Mouse (Mus musculus): ENCODE results near the gene Golt1b.

Golt1b gene

DNA sequence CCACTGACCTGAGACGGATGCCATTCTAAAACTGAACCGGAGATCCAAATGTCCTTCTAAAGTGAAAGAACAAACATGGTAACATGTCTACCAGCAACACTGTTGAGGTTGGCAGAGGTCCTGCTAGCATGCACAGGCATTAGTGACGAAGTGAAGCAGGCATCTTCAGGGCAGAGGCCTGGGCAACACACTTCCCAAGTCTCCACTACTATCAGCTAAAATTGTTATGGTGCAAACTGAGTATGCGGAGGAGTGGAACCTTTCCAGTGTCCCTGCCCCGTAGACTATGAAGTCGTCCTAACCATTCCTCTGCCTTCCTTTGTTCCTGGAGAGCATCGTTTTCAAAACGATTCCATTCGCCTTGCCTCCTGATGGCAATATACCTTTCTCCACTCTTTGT, 2.5 kb upstream of the Golt1b start:
- no peak for DNase-seq (ENCODE audit: low spot score)

DNA sequence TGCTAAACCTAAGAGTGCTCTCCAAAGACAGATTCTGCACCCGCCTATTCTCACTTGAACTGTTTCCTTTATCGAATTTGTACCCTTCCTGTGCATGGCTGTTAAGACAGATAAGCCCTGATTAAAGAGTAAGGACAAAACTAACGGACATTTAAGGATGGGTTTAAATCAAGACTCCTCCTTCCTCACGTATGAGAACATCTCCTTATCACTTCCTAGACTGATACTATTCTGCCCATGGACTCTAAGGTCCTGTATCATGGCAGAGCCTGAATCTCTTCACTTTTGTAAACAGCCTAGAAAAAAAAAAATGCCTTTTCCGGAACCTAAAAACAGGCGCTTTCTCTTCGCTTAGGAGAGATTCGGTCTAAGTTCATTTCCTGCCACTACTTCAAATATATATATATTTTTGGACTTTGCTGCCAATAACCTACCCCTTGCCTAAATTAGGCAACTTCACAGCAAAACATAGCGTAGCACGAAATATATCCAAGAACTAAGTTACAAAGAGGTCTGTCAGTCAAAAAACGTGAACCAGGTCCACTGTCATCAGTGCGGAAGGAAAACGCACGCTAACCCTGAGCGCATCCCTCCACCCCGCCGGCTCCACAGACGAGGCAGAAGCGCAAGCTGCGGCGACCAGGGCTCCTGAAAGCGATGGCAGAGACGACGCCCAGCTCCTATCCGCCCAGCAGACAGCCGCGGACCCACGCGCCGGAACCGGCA, 573 bp upstream of the Golt1b start:
- no peak for DNase-seq (ENCODE audit: low spot score)

DNA sequence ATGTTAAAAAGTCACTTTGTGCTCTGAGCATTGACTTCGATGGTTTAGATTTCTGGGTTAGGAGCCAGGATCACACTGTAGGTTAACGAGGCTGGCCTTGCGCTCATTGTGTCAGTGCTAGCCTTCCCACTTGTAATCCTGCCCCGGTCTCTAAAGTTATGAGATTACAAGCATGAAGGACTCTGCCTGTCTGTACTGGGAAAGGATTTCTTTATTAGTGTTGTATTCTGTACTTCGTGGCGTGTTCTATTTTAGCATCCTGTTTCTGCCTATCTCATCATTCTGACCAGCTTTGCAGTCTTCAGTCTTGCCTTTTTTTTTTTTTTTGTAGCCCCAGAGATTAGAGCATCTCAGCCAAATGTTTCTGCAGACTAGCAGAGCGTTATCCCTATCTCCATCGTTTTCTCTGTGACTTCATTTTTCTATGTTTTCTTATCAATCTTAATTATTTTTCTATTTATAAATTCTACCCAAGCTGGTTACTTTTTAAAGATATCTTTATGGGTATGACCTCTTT, 792 bp downstream of the Golt1b start:
- DNase-seq (ENCODE audit: low spot score) = no peak

DNA sequence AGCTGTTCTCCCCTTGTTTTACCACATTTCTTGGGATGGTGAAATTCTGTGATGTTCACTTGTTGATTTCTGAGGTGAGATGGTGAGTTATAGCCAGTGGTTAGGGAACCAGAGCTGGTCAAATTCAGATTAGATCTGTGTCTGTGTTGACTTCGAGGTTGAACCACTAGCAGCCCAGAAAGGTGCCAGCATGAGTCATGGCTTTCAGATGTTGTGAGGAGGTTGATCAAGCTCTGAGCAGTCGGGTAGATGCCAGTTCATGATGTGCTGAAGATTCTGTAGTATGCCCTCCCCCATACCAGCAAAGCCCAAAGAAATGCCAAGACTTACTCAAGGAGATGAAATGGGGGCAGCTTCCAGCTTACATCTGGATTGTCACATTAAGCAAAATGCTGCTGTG, 2.1 kb downstream of the Golt1b start:
- no peak for DNase-seq (ENCODE audit: low spot score)

DNA sequence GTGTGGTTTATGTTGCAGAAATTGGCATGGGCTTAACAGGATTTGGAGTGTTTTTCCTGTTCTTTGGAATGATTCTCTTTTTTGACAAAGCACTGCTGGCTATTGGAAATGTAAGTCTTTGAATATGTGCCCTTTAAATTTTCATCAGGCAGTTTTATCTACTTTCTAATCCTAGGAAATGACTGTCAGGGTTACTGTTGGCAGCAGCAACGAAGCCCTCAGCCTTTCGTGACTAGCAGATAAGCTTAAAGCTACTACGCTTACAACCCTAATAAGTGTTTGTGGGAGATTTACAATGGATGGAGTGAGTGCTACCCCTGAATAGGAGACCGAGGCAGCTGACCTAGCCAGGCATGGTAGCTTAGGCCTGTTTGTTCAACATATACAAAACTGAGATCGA, 5.3 kb downstream of the Golt1b start:
- DNase-seq (ENCODE audit: low spot score) = no peak

DNA sequence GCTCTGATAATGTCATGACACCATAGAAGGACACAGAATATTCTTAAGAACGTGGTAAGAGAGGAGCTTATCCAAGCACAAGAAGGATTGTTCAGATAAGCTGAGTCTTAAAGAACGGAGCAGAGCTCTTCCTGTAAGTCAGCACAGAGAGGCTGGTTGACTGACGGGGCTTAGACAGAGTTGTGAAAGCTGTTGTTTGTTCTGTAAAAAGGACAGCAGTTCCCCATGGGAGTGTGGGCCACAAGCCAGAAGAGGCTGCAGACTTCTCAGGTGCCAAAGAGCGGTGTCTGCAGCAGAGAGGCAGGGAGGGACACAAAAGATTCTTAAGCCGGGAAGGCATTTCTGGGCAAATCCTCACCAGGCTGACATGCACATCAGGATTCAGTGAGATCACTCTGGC, 7.6 kb downstream of the Golt1b start:
- DNase-seq (ENCODE audit: low spot score) = no peak

DNA sequence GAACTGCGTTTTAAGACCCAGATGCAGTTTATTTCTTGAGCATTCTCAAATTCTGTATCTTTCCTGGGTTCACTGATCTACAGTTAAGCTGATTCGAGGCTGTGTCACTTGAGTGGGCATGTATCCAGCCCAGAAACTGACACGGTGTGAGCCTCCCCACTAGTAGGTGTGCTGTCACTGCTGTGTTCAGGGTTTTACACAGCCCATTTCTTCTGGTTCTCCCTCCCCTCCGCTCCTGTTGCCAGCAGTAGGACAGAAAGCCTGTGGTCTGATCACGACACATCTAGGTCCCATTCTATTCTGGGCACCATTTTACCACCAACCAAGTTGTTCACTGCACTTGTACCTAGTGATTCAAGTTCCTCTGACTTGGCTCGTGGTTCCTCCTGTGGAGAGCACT, 8.7 kb downstream of the Golt1b start:
- DNase-seq (ENCODE audit: low spot score) = no peak

DNA sequence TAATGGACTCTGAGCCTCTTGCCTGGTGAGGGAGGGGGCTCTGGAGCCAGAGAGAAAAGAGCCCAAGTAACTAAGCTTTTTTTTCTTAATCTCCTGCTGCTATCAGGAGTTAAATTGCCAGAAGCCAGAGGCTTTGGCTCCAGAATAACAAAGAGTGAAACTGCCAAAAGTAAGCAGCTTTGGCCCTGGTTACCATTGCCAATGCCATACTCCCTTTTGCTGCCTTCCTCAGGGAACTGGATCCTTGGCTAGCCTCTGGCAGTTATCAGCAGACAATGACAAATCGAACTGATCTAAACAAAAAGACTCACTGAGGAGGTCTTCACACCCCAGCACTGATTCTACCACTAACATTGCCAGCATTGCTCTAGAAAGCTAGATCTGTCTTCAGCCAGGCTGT, 24.1 kb downstream of the Golt1b start:
- DNase-seq (ENCODE audit: low spot score) = no peak

DNA sequence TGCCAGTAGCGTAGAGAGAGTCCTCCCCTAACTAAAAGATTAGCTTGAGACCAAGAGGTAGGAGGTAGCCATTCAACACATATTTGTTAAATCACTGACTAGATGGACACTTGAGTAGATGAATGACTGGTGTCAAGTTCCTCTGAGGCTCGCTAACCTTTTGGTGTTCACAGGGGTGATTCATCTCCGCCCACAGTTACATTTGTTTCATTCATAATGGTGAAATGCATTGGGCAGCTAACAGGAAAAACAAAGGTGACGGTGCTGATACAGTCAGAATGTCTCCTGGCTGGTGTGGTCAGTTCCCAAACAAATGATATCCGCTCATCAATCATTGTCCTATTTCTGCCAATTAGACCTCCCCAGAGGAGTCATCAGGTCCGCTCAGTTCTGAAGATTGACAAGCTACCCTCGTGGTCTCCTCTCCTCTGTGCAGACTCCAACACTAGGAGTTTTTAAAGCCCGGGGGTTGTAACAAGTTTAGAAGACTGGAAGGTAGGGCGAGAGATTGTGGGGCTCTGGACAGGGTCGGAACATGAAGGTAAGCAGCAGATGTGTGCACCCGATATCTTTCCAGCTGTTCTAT, 26.0 kb downstream of the Golt1b start, which contains the start of gene Spx:
Gene Spx (plus strand): TSS at position 536 of the 586 bp plus-strand sequence.
- DNase-seq (ENCODE audit: low spot score) = no peak

DNA sequence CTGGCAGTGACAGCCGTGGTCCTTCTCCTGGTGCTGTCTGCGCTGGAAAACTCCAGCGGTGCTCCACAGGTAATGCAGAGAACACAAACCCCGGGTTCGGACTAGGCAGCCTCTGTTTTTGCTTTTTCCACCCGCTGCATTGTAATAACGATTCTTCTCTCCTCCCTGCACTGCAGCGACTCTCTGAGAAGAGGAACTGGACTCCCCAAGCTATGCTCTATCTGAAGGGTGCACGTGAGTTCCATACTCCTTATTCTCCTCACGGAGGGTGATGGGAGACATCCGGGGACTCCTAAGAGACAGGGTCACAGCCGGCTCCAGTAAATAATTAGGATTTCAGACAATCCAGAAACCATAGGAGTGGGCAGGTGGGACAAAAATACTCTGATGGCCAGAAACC, 26.8 kb downstream of the Golt1b start:
- no peak for DNase-seq (ENCODE audit: low spot score)

DNA sequence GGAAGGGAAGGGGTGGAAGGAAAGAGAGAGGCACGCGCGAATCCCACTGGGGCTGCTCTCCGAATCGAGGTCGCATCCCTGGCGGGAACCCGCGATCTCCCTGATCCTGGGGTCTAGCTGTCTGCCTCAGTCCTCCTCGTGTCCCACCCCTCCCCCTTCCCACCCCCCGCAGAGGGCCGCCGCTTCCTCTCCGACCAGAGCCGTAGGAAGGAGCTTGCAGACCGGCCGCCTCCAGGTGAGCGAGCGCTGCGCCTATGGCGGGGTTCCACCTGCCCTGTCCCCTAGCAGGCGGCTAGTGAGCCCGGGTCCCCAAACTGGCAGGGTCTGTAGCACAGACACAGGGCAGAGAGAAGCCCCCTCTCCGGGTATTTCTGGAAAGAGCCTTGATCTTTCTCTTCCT, 27.6 kb downstream of the Golt1b start:
- DNase-seq (ENCODE audit: low spot score) = no peak

DNA sequence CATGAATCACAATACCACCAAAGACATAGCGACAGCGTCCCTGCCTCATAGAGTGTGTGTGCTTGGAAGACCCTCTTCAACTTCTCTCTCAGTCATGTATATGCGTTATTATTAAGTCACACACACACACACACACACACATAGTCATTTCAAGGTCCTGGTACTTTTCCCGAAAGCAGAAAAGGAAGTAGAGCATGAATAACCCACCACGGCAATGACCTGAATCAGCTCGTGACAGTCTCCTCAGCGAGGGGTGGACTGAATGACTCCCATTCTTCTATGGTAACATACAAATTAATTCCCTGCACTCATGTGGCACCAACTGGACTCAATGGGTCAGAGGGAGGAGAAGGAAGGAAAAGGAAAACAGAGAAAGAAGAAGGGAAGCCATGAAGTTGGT, 38.0 kb downstream of the Golt1b start:
- DNase-seq (ENCODE audit: low spot score) = no peak

DNA sequence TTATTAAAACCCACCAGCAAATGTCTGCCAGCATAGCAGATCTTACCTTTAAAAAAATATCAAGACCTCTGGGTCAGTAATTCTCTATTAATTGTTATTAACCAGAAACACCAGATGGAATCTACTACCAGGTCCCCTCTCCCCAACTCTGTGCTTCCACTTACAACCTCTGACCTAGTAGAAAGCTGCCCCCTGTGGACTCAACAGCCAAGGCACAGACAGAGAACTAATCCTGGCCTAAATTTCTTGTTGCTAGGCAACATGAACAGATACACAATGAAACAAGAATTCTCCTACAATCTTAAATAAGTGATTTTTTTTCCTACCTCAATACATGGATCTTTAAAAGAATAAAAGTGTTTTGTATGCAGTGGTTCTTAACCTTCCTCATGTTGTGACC, 42.1 kb downstream of the Golt1b start:
- no peak for DNase-seq (ENCODE audit: low spot score)

DNA sequence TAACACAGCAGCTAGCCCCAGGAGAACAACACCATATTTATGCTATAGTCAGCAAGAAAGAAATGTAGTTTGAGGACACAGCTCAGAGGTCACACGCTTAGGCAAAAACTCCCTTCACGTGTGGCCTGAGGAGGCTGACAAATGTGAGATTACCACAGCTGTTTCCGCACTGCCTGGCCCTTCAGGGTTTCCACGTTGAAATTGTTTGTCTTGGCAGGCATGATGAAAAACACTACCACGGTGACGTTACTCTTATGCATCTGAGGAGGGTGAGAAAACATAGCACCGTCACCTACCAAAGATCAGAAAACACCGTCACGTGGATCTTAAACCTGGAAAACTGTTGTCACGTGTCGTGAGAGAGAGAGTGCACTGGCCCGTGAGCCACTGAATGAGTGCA, 64.4 kb downstream of the Golt1b start:
- DNase-seq (ENCODE audit: low spot score) = no peak

DNA sequence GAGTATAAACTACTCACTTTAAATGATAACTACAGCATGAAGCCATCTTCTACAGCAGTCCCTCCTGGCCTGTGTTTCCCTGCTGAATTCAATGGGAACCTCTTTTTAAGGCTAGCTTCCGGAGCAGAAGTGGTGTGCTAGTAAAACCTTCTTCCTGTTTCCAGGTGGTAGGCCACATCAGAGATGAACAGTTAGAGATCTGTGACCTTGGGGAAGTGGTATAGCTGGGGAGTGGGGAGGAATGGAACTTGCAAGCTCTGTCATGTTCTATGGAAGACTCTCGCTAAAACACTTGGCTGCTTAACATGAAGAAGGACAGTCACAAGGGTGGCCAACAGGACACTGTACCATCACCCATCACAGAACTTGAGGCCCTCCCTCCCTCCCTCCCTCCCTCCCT, 66.3 kb downstream of the Golt1b start:
- DNase-seq (ENCODE audit: low spot score) = no peak

All from urinary bladder, postnatal 14 days (tissue).